Mouse (Mus musculus) CD8-positive naive resting alpha-beta T cell, adult 2 months (primary cell): Measurements from ENCODE around the gene Eva1b.
"Not testable (repeated sequence)": the region's sequence is repeated elsewhere in the genome, so short reads cannot be mapped to it uniquely, and the experiment has no call there.

Experiments used
- DNase-seq, 2 experiments: peaks; one replicate each; pipeline ENCODE4 v3.0.0; 2022; ENCODE audit warnings: low read depth in 2 of 2, low spot score in 2 of 2

The Eva1b gene

GRCm38 (mm10) chr4:126152864-126153263 is 5.3 kb downstream of the Eva1b start:
- no peak for DNase-seq

GRCm38 (mm10) chr4:126155183-126155582 is 7.6 kb downstream of the Eva1b start:
- DNase-seq: no peak

DNA sequence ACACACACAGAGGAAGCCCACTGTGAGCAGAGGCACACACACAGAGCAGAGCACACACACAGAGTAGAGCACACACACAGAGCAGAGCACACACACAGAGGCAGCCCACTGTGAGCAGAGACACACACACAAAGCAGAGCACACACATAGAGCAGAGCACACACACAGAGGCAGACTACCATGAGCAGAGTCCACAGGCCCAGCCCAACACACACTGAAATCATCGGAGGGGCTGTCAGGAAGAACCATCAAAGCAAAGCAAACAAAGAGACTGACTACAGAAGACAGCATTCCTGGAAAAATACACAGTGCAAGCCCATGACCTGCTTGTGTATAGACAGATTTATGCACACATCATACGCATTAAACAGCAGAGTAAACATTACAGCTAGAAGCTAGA is 8.3 kb downstream of the Eva1b start:
- no peak for DNase-seq

- peak; percentile 41 to 58 for DNase-seq
Measured at GRCm38 (mm10) chr4:126156617-126157016, 9.1 kb downstream of the Eva1b start.

DNA sequence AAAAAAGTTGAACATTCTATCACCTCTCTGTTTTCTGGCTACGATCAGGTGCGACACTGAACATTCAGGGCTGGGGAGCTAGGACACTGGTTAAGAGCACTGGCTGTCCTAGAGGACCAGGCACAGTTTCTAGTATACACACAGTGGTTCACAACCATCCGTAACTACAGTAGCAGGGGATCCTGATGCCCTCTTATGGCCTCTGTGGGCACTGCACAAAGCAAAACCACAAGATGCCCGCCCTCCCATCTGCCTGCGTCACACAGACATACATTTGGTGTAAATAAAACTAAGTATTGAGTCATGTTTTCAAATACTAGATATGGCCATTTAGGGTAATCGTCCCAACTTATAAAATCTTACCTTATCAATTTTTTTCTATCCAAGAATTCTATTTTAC is 10.0 kb downstream of the Eva1b start:
- peak; percentile 23 to 51 for DNase-seq

GRCm38 (mm10) chr4:126159455-126159854 is 11.9 kb downstream of the Eva1b start:
- no peak for DNase-seq

DNA sequence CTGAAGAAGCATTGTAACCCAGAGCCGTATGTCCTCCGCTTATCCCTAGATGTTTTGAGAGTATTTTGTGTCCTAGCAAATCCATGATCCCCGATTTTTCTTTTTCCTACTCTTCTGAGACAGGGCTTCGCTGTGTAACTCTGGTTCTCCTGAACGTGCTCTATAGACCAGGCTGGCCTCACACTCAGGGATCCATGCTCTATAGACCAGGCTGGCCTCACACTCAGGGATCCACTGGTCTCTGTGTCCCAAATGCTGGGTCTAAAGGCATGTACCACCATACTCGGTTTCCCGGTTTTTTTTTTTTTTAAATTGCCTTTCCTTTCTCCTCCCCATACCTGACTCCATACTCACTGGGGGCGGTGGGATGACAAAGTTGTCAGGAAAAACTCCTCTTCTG is 13.4 kb downstream of the Eva1b start:
- DNase-seq: no peak

DNA sequence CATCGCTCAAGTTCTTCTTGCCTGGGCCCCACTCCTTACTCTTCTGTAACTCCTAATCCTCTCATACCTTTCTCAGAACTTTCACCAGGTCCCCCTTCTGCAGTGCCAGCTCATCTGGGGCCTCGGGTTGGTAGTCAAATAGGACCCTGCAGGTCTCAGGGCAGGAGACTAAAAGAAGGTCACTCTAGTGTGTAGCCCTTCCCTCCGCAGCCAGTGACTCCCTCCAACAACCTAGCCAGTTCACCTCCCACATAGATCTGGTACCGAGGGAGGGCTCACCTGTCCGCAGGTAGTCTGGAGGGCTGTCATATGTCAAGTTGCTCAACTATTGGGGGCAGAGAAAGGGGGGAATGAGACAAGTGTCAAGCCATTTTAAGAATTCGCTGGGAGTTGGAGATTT is 13.9 kb downstream of the Eva1b start:
- DNase-seq: no peak

DNA sequence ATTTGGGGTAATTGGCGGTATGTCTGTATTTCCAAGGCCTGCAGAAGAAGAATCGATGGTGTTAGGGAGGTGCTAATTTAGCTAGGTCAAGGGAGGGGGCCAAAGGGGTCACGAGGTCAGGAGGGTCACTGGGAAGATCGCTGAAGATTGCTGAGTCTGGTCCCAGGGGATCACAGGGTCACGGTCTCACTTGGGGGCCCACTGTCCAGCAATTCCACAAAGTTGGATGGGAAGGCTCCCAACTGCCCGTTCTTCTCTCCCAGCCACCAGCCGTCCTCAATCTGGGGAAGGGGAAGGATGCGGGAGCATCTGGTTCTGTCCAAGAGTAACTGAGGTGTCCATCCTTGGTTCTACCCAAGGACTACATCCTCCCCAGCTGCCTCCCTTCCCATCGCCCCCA is 14.4 kb downstream of the Eva1b start:
- no peak for DNase-seq

GRCm38 (mm10) chr4:126162544-126163066 is 15.1 kb downstream of the Eva1b start:
- DNase-seq: peak; percentile 76 to 83

DNA sequence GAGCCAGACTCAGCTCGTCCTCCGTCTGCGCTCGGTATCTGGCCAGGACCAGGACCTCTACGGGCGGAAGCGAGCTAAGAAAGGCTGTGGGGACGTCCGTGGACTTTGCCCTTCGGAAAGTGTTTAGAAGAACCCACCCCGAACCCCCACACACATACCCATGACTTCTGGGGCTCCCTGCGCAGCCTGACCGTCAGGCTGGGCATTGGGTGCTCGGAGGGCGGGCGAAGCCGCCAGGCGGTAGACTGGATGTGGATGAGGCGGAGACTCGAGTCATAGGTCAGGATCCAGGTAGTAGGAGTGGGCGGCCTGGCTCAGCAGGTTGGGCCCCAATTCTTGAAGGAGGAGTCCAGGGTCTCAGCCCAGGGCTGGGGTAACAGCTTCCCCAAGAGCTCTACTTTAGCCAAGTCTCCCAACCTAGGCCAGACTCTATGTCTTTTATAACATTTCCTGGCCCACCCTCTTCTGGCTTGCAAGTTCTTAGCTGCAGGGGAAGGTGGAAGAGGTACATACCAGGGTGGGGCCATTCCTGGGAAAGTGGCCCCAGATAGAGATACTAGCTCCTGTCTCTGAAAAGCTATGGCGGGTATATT is 15.6 kb downstream of the Eva1b start, which contains the start of gene Sh3d21:
TSS of gene Sh3d21 (minus strand) at position 425 of the 593 bp plus-strand sequence.
- peak in 1 of 2 experiments; percentile 19 for DNase-seq

- DNase-seq: no peak
Measured at GRCm38 (mm10) chr4:126163685-126164084, 16.1 kb downstream of the Eva1b start.

GRCm38 (mm10) chr4:126165092-126165491 is 17.5 kb downstream of the Eva1b start:
- not testable (repeated sequence) for DNase-seq

DNA sequence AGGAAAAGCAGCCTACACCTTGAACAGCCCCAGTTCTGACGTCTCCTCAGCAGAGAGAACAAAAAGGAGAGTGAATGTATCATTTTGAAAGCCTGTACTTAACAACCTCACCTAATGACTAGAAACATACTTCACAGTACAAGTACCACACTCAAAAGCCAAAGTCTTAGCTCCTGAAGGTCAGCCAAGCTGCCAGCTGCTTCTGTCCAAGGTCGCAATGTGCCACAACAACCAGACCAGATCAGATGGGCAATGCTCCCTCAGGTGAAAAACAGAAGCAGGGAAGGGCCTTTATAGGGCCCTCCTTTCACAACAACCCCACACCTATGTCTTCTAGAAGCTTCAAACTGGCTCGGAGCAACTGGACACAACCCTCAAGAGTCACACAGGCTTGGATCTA is 18.5 kb downstream of the Eva1b start:
- DNase-seq: no peak

- DNase-seq: no peak
Measured at GRCm38 (mm10) chr4:126168851-126169250, 21.3 kb downstream of the Eva1b start.

GRCm38 (mm10) chr4:126170737-126171136 is 23.2 kb downstream of the Eva1b start:
- DNase-seq: not testable (repeated sequence)

DNA sequence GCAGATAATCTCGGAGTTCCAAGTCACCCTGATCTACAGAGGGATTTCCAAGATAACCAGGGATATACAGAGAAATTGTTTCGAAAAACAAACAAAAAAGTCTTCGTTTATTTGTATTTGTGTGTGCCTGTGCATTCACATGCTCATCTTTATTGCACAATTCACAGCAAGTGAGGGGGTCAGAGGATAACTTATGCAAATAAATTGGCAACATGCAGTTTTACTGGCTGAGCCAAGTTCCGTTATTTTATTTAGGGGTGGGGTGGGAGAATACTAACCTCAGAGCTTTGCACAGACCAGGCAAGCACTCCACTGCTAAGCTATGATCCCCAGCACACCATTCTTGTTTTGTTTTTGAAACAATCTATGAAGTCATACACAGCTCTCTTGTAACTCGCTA is 26.3 kb downstream of the Eva1b start:
- DNase-seq: no peak

DNA sequence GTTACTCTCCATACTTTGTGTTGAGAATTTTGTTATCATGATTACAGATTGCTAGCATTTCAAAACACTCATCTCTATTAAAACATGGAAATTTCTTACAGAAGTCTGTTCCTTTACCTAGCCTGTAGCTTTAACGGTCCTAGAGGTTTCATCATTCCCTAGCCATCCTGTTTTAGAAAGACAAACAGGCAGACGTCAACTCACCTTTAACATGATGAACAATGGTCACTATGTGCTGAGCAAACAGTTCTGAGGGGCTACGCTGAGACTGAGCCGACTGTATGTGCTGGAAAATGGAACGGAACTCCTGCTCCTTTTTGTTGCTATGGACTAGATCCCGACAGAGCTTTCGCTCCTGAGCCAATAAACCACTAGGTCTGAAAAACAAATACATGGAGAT is 28.4 kb downstream of the Eva1b start:
- not testable (repeated sequence) for DNase-seq

- peak; percentile 50 to 59 for DNase-seq
Measured at GRCm38 (mm10) chr4:126181170-126181957, 33.8 kb downstream of the Eva1b start.

DNA sequence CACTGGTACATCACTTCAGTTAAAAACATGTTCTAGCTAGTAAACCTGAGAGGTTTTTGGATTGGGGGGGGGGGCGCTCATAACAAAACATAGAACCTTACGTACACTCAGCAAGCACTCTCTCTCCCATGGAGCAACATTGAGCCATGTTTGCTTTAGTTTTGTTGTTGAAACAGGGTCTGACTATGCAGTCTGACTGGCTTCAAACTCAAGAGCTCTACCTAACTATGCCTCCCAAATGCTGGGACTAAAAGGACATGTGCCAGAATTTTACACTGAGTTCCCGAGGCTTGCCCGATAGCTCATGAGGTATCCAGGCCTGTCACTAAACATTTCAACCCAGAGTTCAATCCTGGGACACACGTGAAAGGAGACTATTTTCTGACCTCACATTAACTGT is 35.5 kb downstream of the Eva1b start:
- DNase-seq: no peak

DNA sequence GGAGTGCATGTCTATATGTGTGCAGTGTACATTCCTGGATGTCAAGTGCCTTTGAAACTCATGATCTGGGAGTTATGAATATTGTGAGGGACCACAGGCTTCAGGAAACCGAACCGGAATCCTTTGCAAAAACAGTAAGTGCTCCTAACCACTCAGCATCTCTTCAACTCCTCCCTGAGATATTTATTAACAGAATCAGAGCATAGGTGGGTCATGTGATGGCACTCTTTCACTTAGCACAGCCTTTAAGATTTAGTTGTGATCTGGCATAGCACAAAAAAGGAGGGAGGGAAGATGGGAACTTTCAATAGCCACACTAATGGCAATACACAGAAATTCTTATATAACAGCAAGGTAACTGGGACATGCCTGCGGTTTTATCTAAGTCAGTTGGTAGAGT is 39.6 kb downstream of the Eva1b start:
- no peak for DNase-seq

- no peak for DNase-seq
Measured at GRCm38 (mm10) chr4:126190636-126191035, 43.1 kb downstream of the Eva1b start.
